Mouse (Mus musculus) midbrain, postnatal 0 days (tissue): ENCODE results near the gene Anks1. TPM values are rescaled to one million over a fixed set of nuclear protein-coding genes. Genes with fewer than 3 reads are reported as not detected.
A peak's percentile ranks its signal among the peaks of the same experiment; 100 is the strongest.

Experiments
- ATAC-seq: fragments of 200-750 bp; cut with Nextera tagmentation; 2 replicates; pipeline ENCODE4 v1.8.0; 2017; ENCODE audit warnings: moderate number of reproducible peaks, mild to moderate bottlenecking, moderate TSS enrichment, moderate library complexity; ENCODE audit not compliant: low FRiP score
- DNase-seq: peaks from one replicate; pipeline ENCODE4 v3.0.0-alpha.2; 2015; ENCODE audit warnings: low spot score
- H3K27ac ChIP-seq: fragments of 300-500 bp; sonication (generic); 2 replicates; pipeline ENCODE4 v1.5.1; 2014; ENCODE audit warnings: low read depth, mild to moderate bottlenecking, low read length, mixed read lengths
- H3K27me3 ChIP-seq: fragments of 300-500 bp; sonication (generic); 2 replicates; pipeline ENCODE4 v1.6.1; 2014; ENCODE audit warnings: low read length, control low read depth, mixed read lengths; ENCODE audit not compliant: insufficient read depth
- H3K36me3 ChIP-seq: fragments of 300-500 bp; sonication (generic); 2 replicates; pipeline ENCODE4 v1.6.1; 2014; ENCODE audit warnings: low read length, control low read depth, mixed read lengths; ENCODE audit not compliant: insufficient read depth
- H3K4me1 ChIP-seq: fragments of 300-500 bp; sonication (generic); 2 replicates; pipeline ENCODE4 v1.6.1; 2014; ENCODE audit warnings: mild to moderate bottlenecking, control low read depth, antibody characterized with exemption, low read length, mixed read lengths; ENCODE audit not compliant: insufficient read depth
- H3K4me2 ChIP-seq: fragments of 300-500 bp; sonication (generic); 2 replicates; pipeline ENCODE4 v1.6.1; 2014; ENCODE audit warnings: low read depth, mild to moderate bottlenecking, low read length, mixed read lengths; ENCODE audit not compliant: poor library complexity, severe bottlenecking
- H3K4me3 ChIP-seq: fragments of 300-500 bp; sonication (generic); 2 replicates; pipeline ENCODE4 v1.5.1; 2014; ENCODE audit warnings: low read depth, mild to moderate bottlenecking, low read length, moderate library complexity
- H3K9ac ChIP-seq: fragments of 300-500 bp; sonication (generic); replicated peaks from 2 replicates; pipeline ENCODE4 v1.6.1; 2014; ENCODE audit warnings: mild to moderate bottlenecking, low read length, moderate library complexity, mixed read lengths; ENCODE audit not compliant: poor library complexity, severe bottlenecking
- H3K9me3 ChIP-seq: fragments of 300-500 bp; sonication (generic); 2 replicates; pipeline ENCODE4 v1.6.1; 2016; ENCODE audit warnings: low read length, control low read depth
- CTCF ChIP-seq: IDR thresholded peaks from 2 replicates; pipeline ENCODE4 v1.5.1; 2016; ENCODE audit warnings: antibody characterized with exemption, mild to moderate bottlenecking
- WGBS: fragments of 180-500 bp; shearing (Covaris S2); extraction: QIAGEN DNeasy Blood & Tissue Kit; methylation state at CpG from one replicate; pipeline ENCODE4 v1.1.7; 2014; 5-methylcytosine and 5-hydroxymethylcytosine counted together
- polyA plus RNA-seq: library from polyadenylated mRNA; unstranded; fragments of >200 nt; fragmentation: Nextera tagmentation; extraction: Ambion mirVana; gene quantifications from 2 replicates; pipeline ENCODE4 v1.2.1, GENCODE M21; 2015
- total RNA-seq: library from RNA; depleted of rRNA; stranded (reverse); fragments of >200 nt; gene quantifications from 2 replicates; pipeline ENCODE4 v1.2.3, GENCODE M21; 2014

Gene Anks1
- total and polyA plus RNA-seq, 2 experiments from 2014 or later = 44.1 to 109 TPM

GRCm38 (mm10) chr17:27922174-27922712 lies 13.1 kb downstream of the Anks1 start:
- no peak overlapping the region for H3K9ac ChIP-seq
- no peaks in the 10 kb centered on the region for H3K4me1 ChIP-seq
- no peak overlapping the region for H3K4me3 ChIP-seq
- H3K27me3 ChIP-seq = no peaks in the 10 kb centered on the region
- H3K9me3 ChIP-seq = no peaks in the 10 kb centered on the region
- H3K4me2 ChIP-seq = no peak overlapping the region
- H3K27ac ChIP-seq = no peak overlapping the region
- no peaks in the 10 kb centered on the region for H3K36me3 ChIP-seq
- 71% methylated on average over 11 of the region's 11 CpGs for WGBS
- ATAC-seq (no peak), DNase-seq (peak; percentile 28)
- no peak for TF ChIP-seq CTCF

- H3K9ac ChIP-seq = no peak overlapping the region
- H3K27me3 ChIP-seq = no peaks in the 10 kb centered on the region
- ATAC-seq = no peak
- H3K36me3 ChIP-seq = no peaks in the 10 kb centered on the region
- no peaks in the 10 kb centered on the region for H3K4me1 ChIP-seq
- WGBS = 86% methylated on average over 4 of the region's 4 CpGs
- no peak for DNase-seq
- no peak overlapping the region for H3K4me2 ChIP-seq
- TF ChIP-seq CTCF = no peak
- H3K4me3 ChIP-seq = no peak overlapping the region
- no peaks in the 10 kb centered on the region for H3K9me3 ChIP-seq
- H3K27ac ChIP-seq = no peak overlapping the region
Observed at GRCm38 (mm10) chr17:27925054-27925453, 15.9 kb downstream of the Anks1 start.

- Histone ChIP-seq H3K27ac (no peak overlapping the region), H3K4me1 (no peaks in the 10 kb centered on the region), H3K36me3 (no peaks in the 10 kb centered on the region), H3K27me3 (no peaks in the 10 kb centered on the region), H3K4me2 (no peak overlapping the region), H3K9me3 (no peaks in the 10 kb centered on the region), H3K9ac (no peak overlapping the region), H3K4me3 (no peak overlapping the region)
- no peak for DNase-seq
- WGBS = 79% methylated on average over 7 of the region's 7 CpGs
- no peak for TF ChIP-seq CTCF
- ATAC-seq = no peak
Observed at GRCm38 (mm10) chr17:27925504-27925903, 16.4 kb downstream of the Anks1 start.

GRCm38 (mm10) chr17:27930291-27930690 lies 21.2 kb downstream of the Anks1 start:
- TF ChIP-seq CTCF = no peak
- Histone ChIP-seq H3K4me1 (no peaks in the 10 kb centered on the region), H3K9ac (no peak overlapping the region), H3K27me3 (no peaks in the 10 kb centered on the region), H3K4me3 (no peak overlapping the region), H3K27ac (no peak overlapping the region), H3K4me2 (no peak overlapping the region), H3K9me3 (no peaks in the 10 kb centered on the region), H3K36me3 (no peaks in the 10 kb centered on the region)
- DNase-seq = no peak
- no peak for ATAC-seq
- 96% methylated on average over 5 of the region's 5 CpGs for WGBS

- no peaks in the 10 kb centered on the region for H3K4me1 ChIP-seq
- no peak overlapping the region for H3K27ac ChIP-seq
- H3K36me3 ChIP-seq = no peaks in the 10 kb centered on the region
- TF ChIP-seq CTCF = no peak
- no peak overlapping the region for H3K9ac ChIP-seq
- H3K9me3 ChIP-seq = no peaks in the 10 kb centered on the region
- ATAC-seq (no peak), DNase-seq (no peak)
- H3K27me3 ChIP-seq = no peaks in the 10 kb centered on the region
- WGBS = 92% methylated on average over 4 of the region's 4 CpGs
- H3K4me3 ChIP-seq = no peak overlapping the region
- H3K4me2 ChIP-seq = no peak overlapping the region
Observed at GRCm38 (mm10) chr17:27931826-27932225, 22.7 kb downstream of the Anks1 start.

GRCm38 (mm10) chr17:27934136-27934910 lies 25.2 kb downstream of the Anks1 start:
- Histone ChIP-seq H3K27ac (no peak overlapping the region), H3K36me3 (no peaks in the 10 kb centered on the region), H3K27me3 (no peaks in the 10 kb centered on the region), H3K4me2 (no peak overlapping the region), H3K9me3 (no peaks in the 10 kb centered on the region), H3K4me1 (no peaks in the 10 kb centered on the region), H3K9ac (no peak overlapping the region), H3K4me3 (no peak overlapping the region)
- no peak for DNase-seq
- WGBS = 92% methylated on average over 10 of the region's 10 CpGs
- ATAC-seq = no peak
- no peak for TF ChIP-seq CTCF
